Mouse (Mus musculus) ES-Bruce4 (cell line): ENCODE data around the gene Capza2. TPM values are rescaled to one million over a fixed set of nuclear protein-coding genes. Genes with fewer than 3 reads are reported as not detected.

Experiments used
- H3K27ac ChIP-seq: 2 replicates; pipeline ENCODE4 v1.5.1; 2012; ENCODE audit warnings: low read length, inconsistent platforms; ENCODE audit not compliant: insufficient read depth
- H3K27me3 ChIP-seq: 2 replicates; pipeline ENCODE4 v1.6.1; 2012; ENCODE audit warnings: mild to moderate bottlenecking, low read length, inconsistent platforms; ENCODE audit not compliant: control insufficient read depth, poor library complexity, insufficient read depth, severe bottlenecking
- H3K36me3 ChIP-seq: 2 replicates; pipeline ENCODE4 v1.6.1; 2012; ENCODE audit warnings: inconsistent platforms, mild to moderate bottlenecking, low read length, moderate library complexity; ENCODE audit not compliant: control insufficient read depth, poor library complexity, insufficient read depth, severe bottlenecking
- H3K4me1 ChIP-seq: one replicate; pipeline ENCODE4 v1.8.1; 2011; ENCODE audit warnings: low read length; ENCODE audit not compliant: control insufficient read depth, insufficient read depth
- H3K4me3 ChIP-seq: 2 replicates; pipeline ENCODE4 v1.5.1; 2011; ENCODE audit warnings: low read depth, mild to moderate bottlenecking, low read length
- H3K9ac ChIP-seq: 2 replicates; pipeline ENCODE4 v1.6.1; 2012; ENCODE audit warnings: low read depth, mild to moderate bottlenecking, inconsistent platforms; ENCODE audit not compliant: poor library complexity, severe bottlenecking
- H3K9me3 ChIP-seq: replicated peaks from 2 replicates; pipeline ENCODE4 v1.6.1; 2012; ENCODE audit warnings: mild to moderate bottlenecking, low read length, inconsistent platforms; ENCODE audit not compliant: control insufficient read depth, poor library complexity, insufficient read depth, severe bottlenecking
- CTCF ChIP-seq: IDR thresholded peaks from one replicate; pipeline ENCODE4 v1.8.1; 2011; ENCODE audit warnings: low read depth, low read length
- EP300 ChIP-seq: IDR thresholded peaks from 2 replicates; pipeline ENCODE4 v1.6.1; 2011; ENCODE audit warnings: low read depth, low read length; ENCODE audit not compliant: insufficient read depth
- POLR2A ChIP-seq: IDR thresholded peaks from one replicate; pipeline ENCODE4 v1.8.1; 2011; ENCODE audit warnings: low read length; ENCODE audit not compliant: insufficient read depth
- polyA plus RNA-seq: library from polyadenylated mRNA; stranded (reverse); fragments of >200 nt; gene quantifications from 2 replicates; pipeline ENCODE4 v1.2.4, GENCODE M21; 2011; ENCODE audit warnings: low read depth; ENCODE audit not compliant: missing spikeins, insufficient read depth, insufficient read length

Capza2 gene
- polyA plus RNA-seq, 1 experiment, result 232 TPM

DNA sequence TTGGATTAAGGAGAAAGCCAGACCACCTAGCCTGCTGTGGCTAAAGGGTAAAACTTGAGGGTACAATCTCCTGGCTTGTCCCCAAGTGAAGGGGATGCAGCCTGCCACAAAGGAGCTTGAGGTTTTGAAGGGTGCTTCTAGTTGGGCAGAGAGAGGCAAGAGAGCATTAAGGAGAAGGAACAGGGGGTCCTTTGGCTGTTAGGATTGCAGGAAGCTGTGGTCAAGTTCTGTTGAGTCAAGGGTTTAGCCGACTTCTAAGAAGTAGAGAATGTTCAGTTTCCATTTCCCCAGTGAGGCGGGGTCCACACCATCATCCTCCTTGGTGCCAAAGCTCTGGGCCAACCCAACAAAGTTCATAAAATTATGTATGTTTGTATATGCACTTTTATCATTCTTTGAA, 19.0 kb downstream of the Capza2 start:
- no peaks in the 10 kb centered on the region for H3K27me3 ChIP-seq
- no peak overlapping the region for H3K4me3 ChIP-seq
- peaks cover 24% of the 10 kb centered on the region for H3K36me3 ChIP-seq
- TF ChIP-seq POLR2A, result no peak
- no peak for TF ChIP-seq CTCF
- no peak for TF ChIP-seq EP300
- no peak overlapping the region for H3K9ac ChIP-seq
- H3K27ac ChIP-seq, result no peak overlapping the region
- H3K4me1 ChIP-seq, result no peaks in the 10 kb centered on the region
- H3K9me3 ChIP-seq, result no peaks in the 10 kb centered on the region

DNA sequence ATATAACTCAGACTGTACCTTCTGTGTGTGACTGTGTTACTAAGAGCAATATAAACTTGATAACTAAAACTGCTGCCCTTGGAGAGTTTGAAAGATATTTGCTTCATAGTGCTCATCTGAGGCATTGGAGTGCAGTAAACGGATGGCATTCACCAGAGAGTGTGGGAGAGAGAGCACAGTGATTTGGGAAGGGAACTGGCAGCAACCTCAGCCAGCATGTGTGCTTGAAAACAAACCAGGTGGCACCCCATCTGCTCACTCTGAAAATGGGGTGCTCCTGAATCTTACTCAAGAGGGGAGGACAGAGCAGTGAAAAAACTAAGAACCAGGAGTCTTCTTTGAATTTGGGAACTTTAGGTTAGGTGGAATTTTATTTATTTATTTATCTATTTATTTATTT, 21.3 kb downstream of the Capza2 start:
- Histone ChIP-seq H3K27ac (no peak overlapping the region), H3K27me3 (no peaks in the 10 kb centered on the region), H3K4me1 (no peaks in the 10 kb centered on the region), H3K36me3 (peaks cover 30% of the 10 kb centered on the region), H3K4me3 (no peak overlapping the region), H3K9ac (no peak overlapping the region), H3K9me3 (no peaks in the 10 kb centered on the region)
- TF ChIP-seq EP300 (no peak), CTCF (no peak), POLR2A (no peak)

DNA sequence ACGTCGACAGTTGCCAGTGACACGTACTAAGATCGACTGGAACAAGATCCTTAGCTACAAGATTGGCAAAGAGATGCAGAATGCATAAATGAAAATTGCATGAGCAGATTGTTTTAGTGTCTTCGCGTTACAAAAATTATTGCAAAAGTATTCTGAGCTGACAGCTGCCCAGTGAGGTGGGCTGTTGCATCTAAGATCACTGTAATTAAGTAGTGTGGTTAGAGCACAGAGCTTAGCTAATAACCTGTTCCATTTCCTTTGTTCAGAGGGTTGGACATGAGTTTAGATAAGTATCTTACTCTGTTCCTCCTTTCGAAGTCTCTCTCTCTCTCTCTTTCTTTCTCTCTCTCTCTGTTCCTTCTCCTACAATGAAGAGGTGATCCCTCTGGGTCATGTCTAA, 29.3 kb downstream of the Capza2 start:
- H3K27me3 ChIP-seq, result no peaks in the 10 kb centered on the region
- H3K9ac ChIP-seq, result no peak overlapping the region
- no peaks in the 10 kb centered on the region for H3K4me1 ChIP-seq
- peaks cover 34% of the 10 kb centered on the region for H3K36me3 ChIP-seq
- no peaks in the 10 kb centered on the region for H3K9me3 ChIP-seq
- no peak overlapping the region for H3K4me3 ChIP-seq
- TF ChIP-seq CTCF (no peak), POLR2A (no peak), EP300 (no peak)
- H3K27ac ChIP-seq, result no peak overlapping the region

DNA sequence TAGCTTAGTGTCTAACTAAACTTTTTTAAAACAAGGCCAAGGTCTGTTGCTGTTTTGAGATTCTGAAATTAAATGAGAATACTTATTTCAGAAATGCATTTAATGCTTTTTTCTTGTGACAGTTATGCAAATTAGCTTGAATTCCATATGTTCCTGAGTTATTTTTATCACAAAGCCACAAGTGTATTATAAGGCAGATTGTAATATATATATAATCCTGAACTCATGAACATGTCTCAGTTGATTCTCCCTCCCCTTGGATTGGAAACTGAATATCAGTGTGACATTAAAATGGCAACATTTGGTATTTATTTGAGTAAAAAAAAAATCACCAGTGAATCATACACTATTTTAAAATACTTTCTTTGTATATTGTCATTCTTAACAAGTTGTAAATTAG, 30.0 kb downstream of the Capza2 start:
- TF ChIP-seq CTCF, result no peak
- no peaks in the 10 kb centered on the region for H3K4me1 ChIP-seq
- no peak overlapping the region for H3K9ac ChIP-seq
- peaks cover 31% of the 10 kb centered on the region for H3K36me3 ChIP-seq
- no peaks in the 10 kb centered on the region for H3K9me3 ChIP-seq
- no peak overlapping the region for H3K4me3 ChIP-seq
- H3K27me3 ChIP-seq, result no peaks in the 10 kb centered on the region
- H3K27ac ChIP-seq, result no peak overlapping the region

DNA sequence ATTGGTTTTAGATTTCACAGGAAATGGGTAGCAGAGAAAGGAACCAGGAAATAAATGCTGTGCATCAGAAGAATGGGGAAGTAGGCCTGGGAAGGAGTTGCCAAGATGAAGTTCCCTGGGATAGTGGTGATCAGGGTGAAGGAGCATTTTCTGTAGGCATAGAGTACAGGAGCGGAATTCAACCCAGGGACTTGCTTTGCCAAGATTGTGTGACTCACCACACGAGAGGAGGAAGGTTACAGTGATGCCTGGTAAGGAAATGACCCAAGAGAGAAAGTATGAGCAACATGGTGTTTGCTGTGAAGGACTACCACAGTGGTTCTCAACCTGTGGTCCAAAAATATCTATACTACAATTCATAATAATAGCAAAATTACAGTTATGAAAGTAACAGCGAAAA, 31.8 kb downstream of the Capza2 start:
- Histone ChIP-seq H3K4me1 (no peaks in the 10 kb centered on the region), H3K4me3 (no peak overlapping the region), H3K36me3 (peaks cover 25% of the 10 kb centered on the region), H3K9ac (no peak overlapping the region), H3K27ac (no peak overlapping the region), H3K27me3 (no peaks in the 10 kb centered on the region), H3K9me3 (no peaks in the 10 kb centered on the region)
- no peak for TF ChIP-seq EP300
- no peak for TF ChIP-seq POLR2A
- no peak for TF ChIP-seq CTCF

DNA sequence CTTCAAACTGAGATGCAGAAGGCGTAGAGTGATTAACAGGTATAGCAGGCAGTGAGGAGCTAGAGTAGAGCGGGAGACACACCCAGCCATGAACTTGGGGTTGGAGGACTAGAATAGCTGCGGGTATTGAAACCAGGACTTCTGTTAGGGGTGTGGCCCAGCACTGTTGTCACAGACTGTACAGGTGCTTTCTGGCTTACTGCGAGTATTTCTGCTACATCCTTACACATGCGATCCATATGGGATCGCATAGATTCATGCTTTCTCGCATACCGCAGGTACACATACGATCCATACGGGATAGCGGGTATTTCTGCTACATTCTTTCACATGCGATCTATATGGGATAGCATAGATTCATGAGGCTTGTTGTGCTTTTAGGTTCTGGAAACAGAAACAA, 32.3 kb downstream of the Capza2 start:
- no peak for TF ChIP-seq EP300
- Histone ChIP-seq H3K36me3 (peaks cover 20% of the 10 kb centered on the region), H3K4me1 (no peaks in the 10 kb centered on the region), H3K9ac (no peak overlapping the region), H3K27ac (no peak overlapping the region), H3K27me3 (no peaks in the 10 kb centered on the region), H3K9me3 (no peaks in the 10 kb centered on the region), H3K4me3 (no peak overlapping the region)
